Mouse (Mus musculus): ENCODE measurements around the gene Trim46.
"Not testable (repeated sequence)": the region's sequence is repeated elsewhere in the genome, so short reads cannot be mapped to it uniquely, and the experiment has no call there.

Trim46 gene

GRCm38 (mm10) chr3:89231772-89232275, 14.3 kb downstream of the Trim46 start:
- no peak for DNase-seq

GRCm38 (mm10) chr3:89231345-89231744, 14.8 kb downstream of the Trim46 start:
- DNase-seq, result no peak

GRCm38 (mm10) chr3:89230561-89230960, 15.5 kb downstream of the Trim46 start:
- no peak for DNase-seq

- no peak for DNase-seq
Measured at GRCm38 (mm10) chr3:89229276-89229675, 16.8 kb downstream of the Trim46 start.

GRCm38 (mm10) chr3:89228836-89229235, 17.3 kb downstream of the Trim46 start, which contains the start of gene Muc1:
Gene Muc1, plus strand, starts transcription at chr3:89229057.
- peak; percentile 45 for DNase-seq

GRCm38 (mm10) chr3:89228180-89228549, 17.9 kb downstream of the Trim46 start:
- peak; percentile 89 for DNase-seq

- peak; percentile 92 for DNase-seq
Measured at GRCm38 (mm10) chr3:89227307-89228179, 18.6 kb downstream of the Trim46 start.

- no peak for DNase-seq
Measured at GRCm38 (mm10) chr3:89226900-89227299, 19.2 kb downstream of the Trim46 start, which contains the start of gene Mtx1. Gene Mtx1, minus strand, starts transcription at chr3:89227088.

- DNase-seq, result peak; percentile 54
Measured at GRCm38 (mm10) chr3:89226361-89226760, 19.7 kb downstream of the Trim46 start.

- DNase-seq, result no peak
Measured at GRCm38 (mm10) chr3:89225918-89226317, 20.2 kb downstream of the Trim46 start.

GRCm38 (mm10) chr3:89225321-89225815, 20.7 kb downstream of the Trim46 start:
- no peak for DNase-seq

- no peak for DNase-seq
Measured at GRCm38 (mm10) chr3:89224796-89225195, 21.3 kb downstream of the Trim46 start.

- DNase-seq, result no peak
Measured at GRCm38 (mm10) chr3:89221167-89221566, 24.9 kb downstream of the Trim46 start.

- no peak for DNase-seq
Measured at GRCm38 (mm10) chr3:89219546-89219945, 26.6 kb downstream of the Trim46 start.

GRCm38 (mm10) chr3:89218271-89218670, 27.8 kb downstream of the Trim46 start:
- no peak for DNase-seq

- not testable (repeated sequence) for DNase-seq
Measured at GRCm38 (mm10) chr3:89216407-89216806, 29.7 kb downstream of the Trim46 start.

GRCm38 (mm10) chr3:89215853-89216252, 30.3 kb downstream of the Trim46 start:
- DNase-seq, result peak; percentile 78

- no peak for DNase-seq
Measured at GRCm38 (mm10) chr3:89214681-89215411, 31.3 kb downstream of the Trim46 start, which contains the start of gene Thbs3. Gene Thbs3, plus strand, starts transcription at chr3:89215180.

GRCm38 (mm10) chr3:89213803-89214530, 32.1 kb downstream of the Trim46 start:
- peak; percentile 88 for DNase-seq

GRCm38 (mm10) chr3:89210731-89211130, 35.4 kb downstream of the Trim46 start:
- peak; percentile 48 for DNase-seq

- DNase-seq, result no peak
Measured at GRCm38 (mm10) chr3:89210162-89210561, 35.9 kb downstream of the Trim46 start.

GRCm38 (mm10) chr3:89209731-89210130, 36.4 kb downstream of the Trim46 start:
- DNase-seq, result no peak

- no peak for DNase-seq
Measured at GRCm38 (mm10) chr3:89208736-89209135, 37.4 kb downstream of the Trim46 start.

Measured in kidney, adult 11 months (tissue).